Mouse (Mus musculus) CH12.LX (cell line): ENCODE results near the gene Trabd2b. TPM values are rescaled to one million over a fixed set of nuclear protein-coding genes. Genes with fewer than 3 reads are reported as not detected.

Experiments used
- DNase-seq: peaks from one replicate; pipeline ENCODE4 v3.0.0-alpha.2; 2013; ENCODE audit errors: extremely low read depth
- H3K27ac ChIP-seq: 2 replicates; pipeline ENCODE4 v1.5.1; 2012; ENCODE audit warnings: low read depth, mild to moderate bottlenecking, control low read depth, moderate library complexity; ENCODE audit not compliant: insufficient read depth
- H3K27me3 ChIP-seq: replicated peaks from 2 replicates; pipeline ENCODE3; 2012; ENCODE audit warnings: inconsistent platforms
- H3K36me3 ChIP-seq, 2 experiments: replicated peaks in 1 of 2; 2 replicates each; pipeline versions ENCODE3 to v1.6.1; 2012; ENCODE audit warnings: inconsistent platforms in 1 of 2, low read length in 1 of 2, mild to moderate bottlenecking in 1 of 2, mixed read lengths in 1 of 2, moderate library complexity in 1 of 2; ENCODE audit not compliant: control insufficient read depth in 1 of 2, insufficient read depth in 1 of 2
- H3K4me1 ChIP-seq, 2 experiments: 2 replicates each; pipeline ENCODE4 v1.6.1; 2012; ENCODE audit warnings: inconsistent platforms in 1 of 2, moderate library complexity in 1 of 2; ENCODE audit not compliant: insufficient read depth in 2 of 2, control insufficient read depth in 1 of 2
- H3K4me2 ChIP-seq: 2 replicates; pipeline ENCODE4 v1.6.1; 2012; ENCODE audit warnings: low read depth, mild to moderate bottlenecking, control low read depth; ENCODE audit not compliant: poor library complexity, insufficient read depth, severe bottlenecking
- H3K4me3 ChIP-seq, 3 experiments: fragments of 150-350 bp in 1 of 3; sonication (generic) in 1 of 3; replicated peaks in 1 of 3; 2 replicates each; pipeline versions ENCODE3 to v1.5.1; 2011 to 2012; ENCODE audit warnings: low read depth in 2 of 3, low read length in 2 of 3, mild to moderate bottlenecking in 2 of 3, moderate library complexity in 2 of 3, control low read depth in 1 of 3, improper control_type of control experiment in 1 of 3, inconsistent platforms in 1 of 3, mixed read lengths in 1 of 3; ENCODE audit not compliant: poor library complexity in 1 of 3
- H3K79me2 ChIP-seq: replicated peaks from 2 replicates; pipeline ENCODE4 v1.6.1; 2012; ENCODE audit warnings: mild to moderate bottlenecking, moderate library complexity; ENCODE audit not compliant: control insufficient read depth, poor library complexity, insufficient read depth, severe bottlenecking; ENCODE audit errors: extremely low read depth
- H3K9ac ChIP-seq: 2 replicates; pipeline ENCODE4 v1.6.1; 2012; ENCODE audit warnings: low read depth, mild to moderate bottlenecking, control low read depth, moderate library complexity; ENCODE audit not compliant: insufficient read depth
- H3K9me3 ChIP-seq: replicated peaks from 2 replicates; pipeline ENCODE3; 2012; ENCODE audit warnings: low read length, inconsistent platforms, mixed read lengths
- BHLHE40 ChIP-seq: IDR thresholded peaks from 2 replicates; pipeline ENCODE4 v1.6.1; 2011; ENCODE audit warnings: mild to moderate bottlenecking, low read depth, low read length, improper control_type of control experiment
- CHD2 ChIP-seq: IDR thresholded peaks from 2 replicates; pipeline ENCODE4 v1.6.1; 2011; ENCODE audit warnings: low read length, improper control_type of control experiment
- E2F4 ChIP-seq: IDR thresholded peaks from 2 replicates; pipeline ENCODE4 v1.6.1; 2011; ENCODE audit warnings: low read depth, low read length, improper control_type of control experiment; ENCODE audit not compliant: insufficient replicate concordance
- ELF1 ChIP-seq: IDR thresholded peaks from 2 replicates; pipeline ENCODE4 v1.6.1; 2014; ENCODE audit warnings: low read depth, mild to moderate bottlenecking, inconsistent platforms, low read length, improper control_type of control experiment
- ETS1 ChIP-seq: conservative IDR thresholded peaks from 2 replicates; pipeline ENCODE4 v1.6.1; 2012; ENCODE audit warnings: low read depth, mild to moderate bottlenecking, inconsistent platforms, low read length, improper control_type of control experiment, moderate library complexity
- GABPA ChIP-seq: IDR thresholded peaks from 2 replicates; pipeline ENCODE4 v1.6.1; 2012; ENCODE audit warnings: low read depth, low read length, improper control_type of control experiment, inconsistent platforms; ENCODE audit not compliant: insufficient replicate concordance
- HCFC1 ChIP-seq: IDR thresholded peaks from 2 replicates; pipeline ENCODE4 v1.6.1; 2012; ENCODE audit warnings: low read depth, mild to moderate bottlenecking, inconsistent platforms, low read length, improper control_type of control experiment
- JUN ChIP-seq: IDR thresholded peaks from 2 replicates; pipeline ENCODE4 v1.6.1; 2011; ENCODE audit warnings: low read depth, mild to moderate bottlenecking, low read length, improper control_type of control experiment, moderate library complexity; ENCODE audit not compliant: insufficient read depth
- JUND ChIP-seq: conservative IDR thresholded peaks from 2 replicates; pipeline ENCODE4 v1.6.1; 2011; ENCODE audit warnings: low read depth, low read length, improper control_type of control experiment
- MAFK ChIP-seq: IDR thresholded peaks from 2 replicates; pipeline ENCODE4 v1.6.1; 2011; ENCODE audit warnings: low read length, improper control_type of control experiment; ENCODE audit not compliant: insufficient replicate concordance
- MAZ ChIP-seq: IDR thresholded peaks from 2 replicates; pipeline ENCODE4 v1.6.1; 2012; ENCODE audit warnings: low read depth, mild to moderate bottlenecking, inconsistent platforms, low read length, improper control_type of control experiment, moderate library complexity
- MXI1 ChIP-seq: IDR thresholded peaks from 2 replicates; pipeline ENCODE4 v1.6.1; 2011; ENCODE audit warnings: mild to moderate bottlenecking, low read depth, low read length, improper control_type of control experiment
- NRF1 ChIP-seq: IDR thresholded peaks from 2 replicates; pipeline ENCODE4 v1.6.1; 2014; ENCODE audit warnings: low read depth, mild to moderate bottlenecking, inconsistent platforms, low read length, improper control_type of control experiment, moderate library complexity
- POLR2A ChIP-seq: IDR thresholded peaks from 2 replicates; pipeline ENCODE4 v1.6.1; 2011; ENCODE audit warnings: low read depth, mild to moderate bottlenecking, improper control_type of control experiment, low read length
- POLR2AphosphoS2 ChIP-seq: IDR thresholded peaks from 2 replicates; pipeline ENCODE4 v1.6.1; 2011; ENCODE audit warnings: low read depth, low read length, improper control_type of control experiment
- RAD21 ChIP-seq: IDR thresholded peaks from 2 replicates; pipeline ENCODE4 v1.6.1; 2011; ENCODE audit warnings: low read depth, mild to moderate bottlenecking, low read length, improper control_type of control experiment, moderate library complexity
- SMC3 ChIP-seq: IDR thresholded peaks from 2 replicates; pipeline ENCODE4 v1.6.1; 2011; ENCODE audit warnings: low read depth, low read length, improper control_type of control experiment
- TCF12 ChIP-seq: IDR thresholded peaks from 2 replicates; pipeline ENCODE4 v1.6.1; 2014; ENCODE audit warnings: low read depth, mild to moderate bottlenecking, inconsistent platforms, low read length, improper control_type of control experiment
- UBTF ChIP-seq: IDR thresholded peaks from 2 replicates; pipeline ENCODE4 v1.6.1; 2012; ENCODE audit warnings: low read depth, mild to moderate bottlenecking, inconsistent platforms, low read length, improper control_type of control experiment, moderate library complexity
- USF1 ChIP-seq: IDR thresholded peaks from 2 replicates; pipeline ENCODE4 v1.6.1; 2014; ENCODE audit warnings: low read depth, mild to moderate bottlenecking, inconsistent platforms, low read length, improper control_type of control experiment
- USF2 ChIP-seq: conservative IDR thresholded peaks from 2 replicates; pipeline ENCODE4 v1.6.1; 2011; ENCODE audit warnings: low read depth, low read length, improper control_type of control experiment
- ZKSCAN1 ChIP-seq: IDR thresholded peaks from 2 replicates; pipeline ENCODE4 v1.6.1; 2012; ENCODE audit warnings: low read depth, inconsistent platforms, low read length, improper control_type of control experiment, borderline replicate concordance
- ZNF384 ChIP-seq: IDR thresholded peaks from 2 replicates; pipeline ENCODE4 v1.6.1; 2012; ENCODE audit warnings: low read depth, low read length, improper control_type of control experiment, inconsistent platforms
- dilution Hi-C: fragments of 300-500 bp; cut with MboI; formaldehyde crosslinking; loops from 2 replicates; pipeline ENCODE4 v1.14.3; 2020; ENCODE audit warnings: low sequenced_read_pairs; ENCODE audit not compliant: extremely low pct_unique_long_range_greater_than_20kb, extremely low pct_ligation_motif_present
- in situ Hi-C: fragments of 300-500 bp; cut with MboI; formaldehyde crosslinking; loops from 3 replicates; pipeline ENCODE4 v1.14.3; 2019; ENCODE audit warnings: low sequenced_read_pairs, low pct_ligation_motif_present, low pct_unique_long_range_greater_than_20kb, mixed read lengths
- polyA plus RNA-seq: library from polyadenylated mRNA; unstranded; fragments of >175 nt; gene quantifications from 2 replicates; pipeline ENCODE4 v1.2.1, GENCODE M21; 2012; ENCODE audit warnings: low read depth; ENCODE audit not compliant: insufficient read length
- total RNA-seq, 2 experiments: library from RNA; depleted of rRNA; stranded (reverse); fragments of 300-350 nt in 1 of 2; fragments of >200 nt in 1 of 2; gene quantifications; 2 replicates each; pipeline ENCODE4 v1.2.3; 2012 to 2014

The Trabd2b gene
- total and polyA plus RNA-seq, 3 experiments: not detected

- TF ChIP-seq JUND (no peak), GABPA (no peak), UBTF (no peak), TCF12 (no peak), CHD2 (no peak), ZNF384 (no peak)
- TF ChIP-seq, all 38 proteins: peak for 0
- H3K27ac ChIP-seq: no peak overlapping the region
- no peaks in the 10 kb centered on the region for H3K9me3 ChIP-seq
- no peak for DNase-seq
- H3K36me3 ChIP-seq: no peaks in the 10 kb centered on the region
- H3K79me2 ChIP-seq: no peaks in the 10 kb centered on the region
- in situ Hi-C loops (no loop called here), dilution Hi-C loops (no loop called here)
- no peak overlapping the region for H3K9ac ChIP-seq
- H3K4me3 ChIP-seq: no peak overlapping the region
- H3K4me2 ChIP-seq: no peak overlapping the region
- no peaks in the 10 kb centered on the region for H3K4me1 ChIP-seq
- H3K27me3 ChIP-seq: peaks cover 43% of the 10 kb centered on the region
Measured at GRCm38 (mm10) chr4:114420154-114420553, 13.6 kb downstream of the Trabd2b start.

GRCm38 (mm10) chr4:114423084-114423483 lies 16.6 kb downstream of the Trabd2b start:
- Histone ChIP-seq H3K27me3 (peaks cover 38% of the 10 kb centered on the region), H3K4me2 (no peak overlapping the region), H3K4me1 (no peaks in the 10 kb centered on the region), H3K4me3 (no peak overlapping the region), H3K9me3 (no peaks in the 10 kb centered on the region), H3K9ac (no peak overlapping the region), H3K79me2 (no peaks in the 10 kb centered on the region), H3K36me3 (no peaks in the 10 kb centered on the region), H3K27ac (no peak overlapping the region)
- no peak for TF ChIP-seq E2F4
- TF ChIP-seq MXI1: no peak
- no peak for TF ChIP-seq USF2
- no peak for TF ChIP-seq JUN
- TF ChIP-seq ZKSCAN1: no peak
- TF ChIP-seq JUND: no peak
- TF ChIP-seq RAD21: no peak
- TF ChIP-seq NRF1: no peak
- TF ChIP-seq USF1: no peak
- TF ChIP-seq MAZ: no peak
- no peak for TF ChIP-seq POLR2A
- no peak for TF ChIP-seq HCFC1
- TF ChIP-seq SMC3: no peak
- TF ChIP-seq MAFK: no peak
- no peak for TF ChIP-seq POLR2AphosphoS2
- TF ChIP-seq ETS1: no peak
- no peak for TF ChIP-seq ELF1
- TF ChIP-seq BHLHE40: no peak
- no peak for DNase-seq
- dilution Hi-C loops (no loop called here), in situ Hi-C loops (no loop called here)
